35 mouse cellular contexts compared by ENCODE assay signal in genomic region chr9:54555044-54555443, GRCm38 (mm10). TPM values are rescaled to one million over a fixed set of nuclear protein-coding genes. Genes with fewer than 3 reads are reported as not detected.
DNase-seq lines count a peak whose midpoint lies in the region; ATAC-seq and TF ChIP-seq lines count a peak whose summit lies in the region.
"Had no signal": no experiment of that assay in that cellular context is flagged by ENCODE, and none has a peak within 500 bp of the region (broad histone marks: within the 10 kb centered on the region; RNA-seq: fewer than 3 reads in every experiment).

No protein-coding gene starts in this region.

- 95% methylated on average over 2 of the region's 2 CpGs for WGBS in forebrain, embryonic 13.5 days

- TF ChIP-seq CTCF in bone marrow macrophage, adult 2 months (IDR thresholded peaks at IDR 0.05; ENCODE audit: low read depth, low read length), result no peak

- H3K36me3 ChIP-seq in forebrain, embryonic 13.5 days (ENCODE audit: poor library complexity, severe bottlenecking), result no peaks in the 10 kb centered on the region
- H3K36me3 ChIP-seq: embryonic facial prominence, embryonic 13.5 days; G1E; heart, embryonic 10.5 days; heart, embryonic 15.5 days; hindbrain, embryonic 12.5 days; liver, embryonic 12.5 days had no signal

- no peaks in the 10 kb centered on the region; the same call in 1 of the 2 replicates for H3K27me3 ChIP-seq in forebrain, embryonic 13.5 days
- H3K27me3 ChIP-seq: embryonic facial prominence, embryonic 13.5 days; Patski had no signal

- H3K27ac ChIP-seq in bone marrow macrophage, adult 2 months (ENCODE audit: insufficient read depth, low read depth, low read length), result peak overlapping the region; percentile 43
- H3K27ac ChIP-seq in forebrain, embryonic 13.5 days, result no peak overlapping the region
- H3K27ac ChIP-seq: embryonic facial prominence, embryonic 13.5 days; heart, embryonic 10.5 days; heart, embryonic 15.5 days; hindbrain, embryonic 12.5 days; left cerebral cortex, adult 2 months; liver, embryonic 12.5 days had no signal

- no peak for TF ChIP-seq POLR2A in bone marrow macrophage, adult 2 months (IDR thresholded peaks at IDR 0.05; ENCODE audit: borderline replicate concordance, low read depth, low read length)

- no peak overlapping the region for H3K4me3 ChIP-seq in bone marrow macrophage, adult 2 months (ENCODE audit: insufficient read depth, low read length)
- no peak overlapping the region for H3K4me3 ChIP-seq in forebrain, embryonic 13.5 days
- H3K4me3 ChIP-seq: embryonic facial prominence, embryonic 13.5 days; heart, embryonic 10.5 days; heart, embryonic 15.5 days; hindbrain, embryonic 12.5 days; left cerebral cortex, adult 2 months; liver, embryonic 12.5 days had no signal

- H3K9ac ChIP-seq in forebrain, embryonic 13.5 days, result no peak overlapping the region
- H3K9ac ChIP-seq: embryonic facial prominence, embryonic 13.5 days; forebrain, postnatal 0 days; heart, embryonic 15.5 days; hindbrain, embryonic 12.5 days; liver, embryonic 12.5 days; liver, postnatal 0 days had no signal

- ATAC-seq in megakaryocyte progenitor cell, adult 5-6 weeks (replicated peaks; ENCODE audit: poor library complexity), result peak; percentile 45
- no peak for ATAC-seq in forebrain, embryonic 13.5 days
- no peak for ATAC-seq in erythroid progenitor cell, adult 5-6 weeks (replicated peaks; ENCODE audit: low FRiP score, poor library complexity, severe bottlenecking)
- ATAC-seq: forebrain, postnatal 0 days; liver, embryonic 12.5 days; liver, postnatal 0 days; Patski had no signal

- no peaks in the 10 kb centered on the region for H3K9me3 ChIP-seq in forebrain, embryonic 13.5 days (replicated peaks)
- H3K9me3 ChIP-seq: embryonic facial prominence, embryonic 13.5 days; G1E; heart, embryonic 10.5 days; heart, embryonic 15.5 days; hindbrain, embryonic 12.5 days; liver, embryonic 12.5 days had no signal

- peak; percentile 45 to 49 for DNase-seq in spleen, postnatal 36 days (ENCODE audit: low spot score in 2 of 2)
- DNase-seq in spleen, postnatal 4 days (ENCODE audit: low spot score in 2 of 2), result no peak
- DNase-seq in cerebellum, adult 8-10 months, result no peak
- DNase-seq: adrenal gland, postnatal 10 days; cerebellum, adult 18-20 months; forebrain, postnatal 0 days; kidney, adult 11 months; kidney, postnatal 14 days; left cerebral cortex, postnatal 4 days; liver, postnatal 0 days; lung, postnatal 4 days; midbrain, embryonic 14.5 days; right cerebral cortex, adult 18-20 months; thymus, postnatal 14 days had no signal

- H3K4me2 ChIP-seq in forebrain, embryonic 13.5 days, result no peak overlapping the region
- H3K4me2 ChIP-seq: embryonic facial prominence, embryonic 13.5 days; heart, embryonic 15.5 days; hindbrain, embryonic 12.5 days; liver, embryonic 12.5 days had no signal

- H3K4me1 ChIP-seq in bone marrow macrophage, adult 2 months (ENCODE audit: control insufficient read depth, insufficient read depth, low read length), result peaks cover 13% of the 10 kb centered on the region
- peaks cover 8% of the 10 kb centered on the region for H3K4me1 ChIP-seq in forebrain, embryonic 13.5 days

RNA-seq across cellular contexts. Expression of gene Cib2, which starts 5.0 kb away (rescaled TPM):
- 14.4 and 14.6 TPM in 2 replicates for polyA plus RNA-seq in bone marrow macrophage, adult 2 months (2012; ENCODE audit: insufficient read depth, insufficient read length, missing spikeins)
- total RNA-seq in megakaryocyte progenitor cell, adult 5-6 weeks (2015), result 2.0 and 2.4 TPM in 2 replicates
- total RNA-seq in megakaryocyte progenitor cell, adult 5-6 weeks (2017), result 1.2 and 1.3 TPM in 2 replicates
- polyA plus RNA-seq in forebrain, embryonic 13.5 days (2015; fragmentation: Nextera tagmentation; extraction: Ambion mirVana), result 27.0 and 28.9 TPM in 2 replicates
- total RNA-seq in erythroid progenitor cell, adult 5-6 weeks (2015; ENCODE audit: low replicate concordance), result 3.6 TPM in 1 of 2 replicates, not detected in the other
- total RNA-seq in erythroid progenitor cell, adult 5-6 weeks (2017; ENCODE audit: low replicate concordance), result 0.15 and 3.7 TPM in 2 replicates
- total RNA-seq: G1E had no signal

RNA-seq across cellular contexts. Expression of gene Sh2d7, which starts 16.3 kb away (rescaled TPM):
- polyA plus RNA-seq in bone marrow macrophage, adult 2 months (2012; ENCODE audit: insufficient read depth, insufficient read length, missing spikeins), result not detected in 2 replicates
- total RNA-seq in megakaryocyte progenitor cell, adult 5-6 weeks (2015), result not detected in 2 replicates
- not detected in 2 replicates for total RNA-seq in megakaryocyte progenitor cell, adult 5-6 weeks (2017)
- polyA plus RNA-seq in forebrain, embryonic 13.5 days (2015; fragmentation: Nextera tagmentation; extraction: Ambion mirVana), result 0.10 and 0.48 TPM in 2 replicates
- not detected in 2 replicates for total RNA-seq in erythroid progenitor cell, adult 5-6 weeks (2015; ENCODE audit: low replicate concordance)
- not detected in 2 replicates for total RNA-seq in erythroid progenitor cell, adult 5-6 weeks (2017; ENCODE audit: low replicate concordance)
- total RNA-seq: adrenal gland, postnatal 10 days; forebrain, postnatal 0 days; gastrocnemius, adult 8-10 months; heart, postnatal 25 days; left cerebral cortex, postnatal 4 days had no signal
- polyA plus RNA-seq: embryonic facial prominence, embryonic 13.5 days; forebrain, embryonic 11.5 days; forebrain, postnatal 0 days; G1E; gonadal fat pad, adult 2 months; heart, embryonic 10.5 days; heart, embryonic 15.5 days; hindbrain, embryonic 12.5 days; kidney, embryonic 14.5 days; limb, embryonic 14.5 days; liver, embryonic 12.5 days; liver, postnatal 0 days; lung, embryonic 16.5 days; midbrain, embryonic 14.5 days; stomach, embryonic 16.5 days; urinary bladder, adult 2 months had no signal

RNA-seq across cellular contexts. Expression of gene Idh3a, which starts 31.1 kb away (rescaled TPM):
- 15.1 and 19.2 TPM in 2 replicates for polyA plus RNA-seq in bone marrow macrophage, adult 2 months (2012; ENCODE audit: insufficient read depth, insufficient read length, missing spikeins)
- total RNA-seq in megakaryocyte progenitor cell, adult 5-6 weeks (2015), result 126 and 142 TPM in 2 replicates
- total RNA-seq in megakaryocyte progenitor cell, adult 5-6 weeks (2017), result 74.5 and 85.5 TPM in 2 replicates
- 126 and 127 TPM in 2 replicates for polyA plus RNA-seq in forebrain, embryonic 13.5 days (2015; fragmentation: Nextera tagmentation; extraction: Ambion mirVana)
- 26.8 and 30.3 TPM in 2 replicates for total RNA-seq in erythroid progenitor cell, adult 5-6 weeks (2015; ENCODE audit: low replicate concordance)
- total RNA-seq in erythroid progenitor cell, adult 5-6 weeks (2017; ENCODE audit: low replicate concordance), result 15.4 and 19.7 TPM in 2 replicates

RNA-seq across cellular contexts. Expression of gene Dmxl2, which starts 53.6 kb away (rescaled TPM):
- 34.5 and 37.1 TPM in 2 replicates for polyA plus RNA-seq in bone marrow macrophage, adult 2 months (2012; ENCODE audit: insufficient read depth, insufficient read length, missing spikeins)
- total RNA-seq in megakaryocyte progenitor cell, adult 5-6 weeks (2015), result 9.8 and 13.9 TPM in 2 replicates
- total RNA-seq in megakaryocyte progenitor cell, adult 5-6 weeks (2017), result 10.3 and 12.6 TPM in 2 replicates
- polyA plus RNA-seq in forebrain, embryonic 13.5 days (2015; fragmentation: Nextera tagmentation; extraction: Ambion mirVana), result 29.1 and 30.0 TPM in 2 replicates
- total RNA-seq in erythroid progenitor cell, adult 5-6 weeks (2015; ENCODE audit: low replicate concordance), result 4.7 and 10.5 TPM in 2 replicates
- 1.7 and 4.2 TPM in 2 replicates for total RNA-seq in erythroid progenitor cell, adult 5-6 weeks (2017; ENCODE audit: low replicate concordance)
- polyA plus RNA-seq: G1E had no signal

Comparison
In these comparisons a context has a peak if more than half of its experiments do, and no peak if none do; other contexts are left out.
1. DNase-seq: peak in spleen, postnatal 36 days (2 of 2); none in spleen, postnatal 4 days (0 of 2) and cerebellum, adult 8-10 months (single experiment).